Mouse (Mus musculus) ES-Bruce4 (cell line): ENCODE results near the gene Scube1. TPM values are rescaled to one million over a fixed set of nuclear protein-coding genes. Genes with fewer than 3 reads are reported as not detected.

Experiments used
- H3K27ac ChIP-seq: 2 replicates; pipeline ENCODE4 v1.5.1; 2012; ENCODE audit warnings: low read length, inconsistent platforms; ENCODE audit not compliant: insufficient read depth
- H3K27me3 ChIP-seq: 2 replicates; pipeline ENCODE4 v1.6.1; 2012; ENCODE audit warnings: mild to moderate bottlenecking, low read length, inconsistent platforms; ENCODE audit not compliant: control insufficient read depth, poor library complexity, insufficient read depth, severe bottlenecking
- H3K36me3 ChIP-seq: 2 replicates; pipeline ENCODE4 v1.6.1; 2012; ENCODE audit warnings: inconsistent platforms, mild to moderate bottlenecking, low read length, moderate library complexity; ENCODE audit not compliant: control insufficient read depth, poor library complexity, insufficient read depth, severe bottlenecking
- H3K4me1 ChIP-seq: one replicate; pipeline ENCODE4 v1.8.1; 2011; ENCODE audit warnings: low read length; ENCODE audit not compliant: control insufficient read depth, insufficient read depth
- H3K4me3 ChIP-seq: 2 replicates; pipeline ENCODE4 v1.5.1; 2011; ENCODE audit warnings: low read depth, mild to moderate bottlenecking, low read length
- H3K9ac ChIP-seq: 2 replicates; pipeline ENCODE4 v1.6.1; 2012; ENCODE audit warnings: low read depth, mild to moderate bottlenecking, inconsistent platforms; ENCODE audit not compliant: poor library complexity, severe bottlenecking
- H3K9me3 ChIP-seq: replicated peaks from 2 replicates; pipeline ENCODE4 v1.6.1; 2012; ENCODE audit warnings: mild to moderate bottlenecking, low read length, inconsistent platforms; ENCODE audit not compliant: control insufficient read depth, poor library complexity, insufficient read depth, severe bottlenecking
- CTCF ChIP-seq: IDR thresholded peaks from one replicate; pipeline ENCODE4 v1.8.1; 2011; ENCODE audit warnings: low read depth, low read length
- EP300 ChIP-seq: IDR thresholded peaks from 2 replicates; pipeline ENCODE4 v1.6.1; 2011; ENCODE audit warnings: low read depth, low read length; ENCODE audit not compliant: insufficient read depth
- POLR2A ChIP-seq: IDR thresholded peaks from one replicate; pipeline ENCODE4 v1.8.1; 2011; ENCODE audit warnings: low read length; ENCODE audit not compliant: insufficient read depth
- polyA plus RNA-seq: library from polyadenylated mRNA; stranded (reverse); fragments of >200 nt; gene quantifications from 2 replicates; pipeline ENCODE4 v1.2.4, GENCODE M21; 2011; ENCODE audit warnings: low read depth; ENCODE audit not compliant: missing spikeins, insufficient read depth, insufficient read length

Gene Scube1
- polyA plus RNA-seq, 1 experiment, result 0.51 TPM

DNA sequence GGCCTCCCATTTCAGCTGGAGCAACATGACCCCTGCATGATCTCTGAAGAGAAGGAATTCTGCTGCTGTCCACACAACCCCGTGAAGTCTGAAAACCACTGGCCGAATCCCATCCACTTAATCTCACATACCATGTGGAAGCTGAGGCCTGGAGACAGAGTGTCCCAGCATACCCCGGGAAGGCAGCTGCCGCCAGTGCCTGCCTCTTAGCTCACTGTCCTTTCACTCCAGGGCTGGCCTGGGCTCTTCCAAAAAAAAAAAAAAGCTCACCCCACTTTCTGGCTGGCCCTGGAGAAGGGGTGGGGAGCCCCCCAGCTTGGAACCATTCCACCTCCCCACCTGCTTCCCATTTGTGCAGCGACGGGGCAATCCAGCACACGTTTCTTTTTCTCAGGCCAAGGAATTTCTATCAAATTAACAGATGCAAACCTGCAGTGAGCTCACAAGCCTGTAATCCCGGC is 32.9 kb downstream of the Scube1 start:
- TF ChIP-seq EP300, result no peak
- TF ChIP-seq POLR2A, result no peak
- TF ChIP-seq CTCF, result no peak
- no peaks in the 10 kb centered on the region for H3K36me3 ChIP-seq
- no peaks in the 10 kb centered on the region for H3K9me3 ChIP-seq
- no peaks in the 10 kb centered on the region for H3K4me1 ChIP-seq
- no peak overlapping the region for H3K9ac ChIP-seq
- no peaks in the 10 kb centered on the region for H3K27me3 ChIP-seq
- no peak overlapping the region for H3K27ac ChIP-seq
- no peak overlapping the region for H3K4me3 ChIP-seq

DNA sequence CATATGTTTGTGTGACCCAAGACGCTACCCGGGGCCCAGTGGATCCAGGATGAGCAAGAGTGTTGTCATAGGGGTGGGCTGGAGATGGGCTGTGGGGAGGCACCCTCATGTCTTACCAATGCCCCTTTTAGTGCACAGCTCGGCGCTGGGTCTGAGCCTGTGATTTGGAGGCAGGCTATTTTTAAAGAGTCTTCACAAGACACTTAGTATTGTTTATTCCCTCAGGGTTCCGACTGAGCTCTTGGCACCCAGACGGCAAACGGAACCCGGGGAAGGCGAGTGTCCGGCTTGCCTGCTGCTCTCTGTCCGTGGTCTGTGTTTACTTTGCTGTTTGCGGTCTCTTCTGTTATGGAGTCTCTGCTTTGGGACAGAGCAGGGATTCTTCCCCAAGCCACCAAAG is 34.9 kb downstream of the Scube1 start:
- H3K4me3 ChIP-seq, result no peak overlapping the region
- H3K9ac ChIP-seq, result no peak overlapping the region
- no peak overlapping the region for H3K27ac ChIP-seq
- H3K27me3 ChIP-seq, result no peaks in the 10 kb centered on the region
- H3K36me3 ChIP-seq, result no peaks in the 10 kb centered on the region
- no peaks in the 10 kb centered on the region for H3K4me1 ChIP-seq
- no peaks in the 10 kb centered on the region for H3K9me3 ChIP-seq
- TF ChIP-seq CTCF (no peak), EP300 (no peak), POLR2A (no peak)

DNA sequence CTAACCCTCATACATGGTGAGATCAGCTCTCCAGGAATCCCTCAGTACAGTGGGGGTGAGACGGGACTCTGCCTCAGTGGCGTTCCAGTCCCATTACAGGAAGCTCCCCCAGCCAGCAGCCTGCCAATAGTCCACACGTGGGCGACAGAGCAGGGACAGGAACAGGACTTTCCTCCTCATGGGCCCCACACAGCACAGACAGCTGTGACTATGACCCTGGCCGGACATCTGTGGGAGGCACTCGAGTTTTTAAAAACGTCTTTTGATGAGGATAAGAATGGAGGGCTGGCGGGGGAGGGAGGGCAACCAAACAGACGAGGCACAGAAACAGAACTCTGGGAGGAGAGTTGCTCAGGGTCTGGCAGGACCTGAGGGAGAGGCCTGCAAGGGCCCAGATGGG is 38.2 kb downstream of the Scube1 start:
- no peaks in the 10 kb centered on the region for H3K36me3 ChIP-seq
- H3K27ac ChIP-seq, result no peak overlapping the region
- no peaks in the 10 kb centered on the region for H3K4me1 ChIP-seq
- no peak overlapping the region for H3K4me3 ChIP-seq
- no peaks in the 10 kb centered on the region for H3K9me3 ChIP-seq
- H3K27me3 ChIP-seq, result no peaks in the 10 kb centered on the region
- TF ChIP-seq CTCF (no peak), EP300 (no peak), POLR2A (no peak)
- H3K9ac ChIP-seq, result no peak overlapping the region

DNA sequence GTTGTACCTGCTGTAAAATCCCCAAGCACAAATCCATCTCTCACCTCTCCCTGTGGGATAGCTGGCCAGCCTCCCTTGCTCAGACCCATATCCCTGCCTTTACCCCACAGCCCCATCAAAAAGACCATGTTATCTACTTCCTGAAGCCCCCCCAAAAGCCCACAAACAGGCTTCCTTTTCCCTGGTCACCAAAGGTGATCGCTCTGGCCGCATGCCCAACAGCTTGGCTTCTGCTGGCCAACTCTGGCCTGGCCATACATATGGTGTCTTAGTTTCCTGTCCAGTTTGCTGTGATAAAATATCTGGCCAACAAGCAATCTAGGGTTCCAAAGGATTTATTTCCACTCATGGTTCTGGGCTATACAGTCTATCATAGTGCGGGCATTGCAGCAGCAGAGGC is 38.9 kb downstream of the Scube1 start:
- Histone ChIP-seq H3K27ac (no peak overlapping the region), H3K4me3 (no peak overlapping the region), H3K36me3 (no peaks in the 10 kb centered on the region), H3K9ac (no peak overlapping the region), H3K9me3 (no peaks in the 10 kb centered on the region), H3K4me1 (no peaks in the 10 kb centered on the region), H3K27me3 (no peaks in the 10 kb centered on the region)
- TF ChIP-seq CTCF (no peak), POLR2A (no peak)

DNA sequence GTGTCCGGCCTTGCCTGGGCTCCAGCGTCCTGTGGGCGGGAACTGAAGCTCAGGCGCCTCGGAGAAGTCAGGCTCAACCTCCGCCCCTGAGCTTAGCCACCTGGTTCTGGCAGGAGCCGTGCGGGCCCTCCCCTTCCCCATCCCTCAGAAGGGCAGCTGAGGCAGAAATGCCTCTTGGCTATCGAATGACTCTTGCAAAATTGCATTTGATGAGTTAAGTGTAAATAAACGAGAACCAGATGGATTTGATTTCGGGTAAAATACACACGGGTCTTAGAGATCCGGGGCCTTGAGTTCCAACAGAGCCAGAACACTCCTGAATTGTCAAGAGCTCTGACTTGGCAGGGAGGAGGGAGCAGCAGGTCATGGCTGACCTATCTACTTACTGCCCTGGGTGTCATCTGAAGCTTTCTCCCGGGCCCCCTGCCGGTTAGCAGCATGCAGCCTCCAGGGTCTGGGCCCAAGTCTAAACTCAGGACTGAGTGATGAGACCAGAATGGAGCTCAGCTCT is 41.7 kb downstream of the Scube1 start:
- no peaks in the 10 kb centered on the region for H3K4me1 ChIP-seq

DNA sequence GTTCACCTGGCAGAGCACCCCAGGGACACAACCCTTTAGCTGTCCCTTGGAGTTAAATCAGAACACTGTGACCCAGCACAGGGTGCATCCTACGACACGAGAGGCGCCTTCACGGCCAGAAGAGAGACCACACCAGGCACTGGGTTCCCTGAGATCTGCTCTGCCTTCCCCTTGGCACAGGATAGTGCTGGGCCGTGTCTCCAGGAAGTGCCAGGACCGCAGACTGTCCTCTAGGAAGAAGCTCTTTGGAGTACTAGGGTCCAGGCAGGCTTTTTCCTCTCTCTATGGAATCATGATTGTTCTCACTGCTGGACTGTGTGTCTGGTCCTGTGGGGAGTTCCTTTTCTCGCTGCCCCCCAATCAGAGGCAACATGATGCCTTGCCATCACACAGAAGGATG is 44.5 kb downstream of the Scube1 start:
- Histone ChIP-seq H3K36me3 (no peaks in the 10 kb centered on the region), H3K4me3 (no peak overlapping the region), H3K9me3 (no peaks in the 10 kb centered on the region), H3K27ac (no peak overlapping the region), H3K4me1 (no peaks in the 10 kb centered on the region), H3K27me3 (no peaks in the 10 kb centered on the region), H3K9ac (no peak overlapping the region)
- TF ChIP-seq EP300 (no peak), POLR2A (no peak), CTCF (no peak)

More for the DNA sequence above, 41.7 kb downstream of the Scube1 start:
- TF ChIP-seq POLR2A (no peak), CTCF (no peak), EP300 (no peak)
- Histone ChIP-seq H3K36me3 (no peaks in the 10 kb centered on the region), H3K27me3 (no peaks in the 10 kb centered on the region), H3K9me3 (no peaks in the 10 kb centered on the region), H3K9ac (no peak overlapping the region), H3K4me3 (no peak overlapping the region), H3K27ac (no peak overlapping the region)

DNA sequence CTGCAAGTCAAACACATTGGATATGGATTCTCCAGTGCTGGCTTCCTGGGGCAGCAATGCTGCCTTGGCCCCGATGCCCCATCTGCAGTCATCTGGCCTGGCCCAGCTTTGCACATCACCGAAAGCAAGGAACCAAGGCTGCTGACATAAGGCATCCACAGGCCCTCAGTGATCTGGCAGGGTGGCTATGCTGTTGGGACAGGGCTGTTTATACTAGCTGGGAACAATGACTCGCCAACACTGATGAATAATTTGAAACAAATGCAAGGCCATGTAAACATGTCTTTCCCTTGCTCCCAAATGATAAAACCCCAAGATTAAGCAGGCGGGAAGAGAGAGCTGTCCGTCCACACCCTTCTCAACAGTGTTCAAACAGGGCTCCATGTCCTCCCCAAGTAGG is 45.1 kb downstream of the Scube1 start:
- Histone ChIP-seq H3K36me3 (no peaks in the 10 kb centered on the region), H3K27ac (no peak overlapping the region), H3K4me1 (no peaks in the 10 kb centered on the region), H3K9ac (no peak overlapping the region), H3K4me3 (no peak overlapping the region), H3K27me3 (no peaks in the 10 kb centered on the region), H3K9me3 (no peaks in the 10 kb centered on the region)
- TF ChIP-seq CTCF (no peak), POLR2A (no peak), EP300 (no peak)
